Mouse (Mus musculus): Measurements from ENCODE around the gene Olfr1232.

Gene Olfr1232

GRCm38 (mm10) chr2:89329575-89329974 lies at the start of gene Olfr1232:
TSS of gene Olfr1232 (minus strand) at chr2:89329675.
- no peak for DNase-seq (ENCODE audit: low spot score)

- no peak for DNase-seq (ENCODE audit: low spot score)
These were observed 35.3 kb upstream of the Olfr1232 start, which contains the start of gene Olfr1234 for GRCm38 (mm10) chr2:89364765-89365164. TSS of gene Olfr1234 (minus strand) at chr2:89364865.

GRCm38 (mm10) chr2:89342298-89342697 lies 12.8 kb upstream of the Olfr1232 start, which contains the start of gene Olfr1233:
TSS of gene Olfr1233 (minus strand) at chr2:89342398.
- DNase-seq (ENCODE audit: low spot score): no peak

- DNase-seq (ENCODE audit: low spot score): no peak
These were observed 22.5 kb downstream of the Olfr1232 start, which contains the start of gene Olfr1231 for GRCm38 (mm10) chr2:89306974-89307373. TSS of gene Olfr1231 (minus strand) at chr2:89307074.

- DNase-seq (ENCODE audit: low spot score): no peak
These were observed 32.3 kb downstream of the Olfr1232 start, which contains the start of gene Olfr1230 for GRCm38 (mm10) chr2:89297168-89297567. TSS of gene Olfr1230 (minus strand) at chr2:89297268.

- no peak for DNase-seq (ENCODE audit: low spot score)
These were observed 41.6 kb downstream of the Olfr1232 start, which contains the start of gene Olfr1229 for GRCm38 (mm10) chr2:89287914-89288313. TSS of gene Olfr1229 (minus strand) at chr2:89288014.

Measured in layer of hippocampus, adult 11-12 months (tissue).